Mouse (Mus musculus): ENCODE data around the gene Tspan9.

Gene Tspan9

GRCm38 (mm10) chr6:128143390-128144020 lies at the start of gene Tspan9:
TSS of gene Tspan9 (minus strand) at chr6:128143594.
- DNase-seq (ENCODE audit: low spot score): peak; percentile 82

GRCm38 (mm10) chr6:128183521-128183920 lies 40.1 kb upstream of the Tspan9 start:
- peak; percentile 56 for DNase-seq (ENCODE audit: low spot score)

GRCm38 (mm10) chr6:128181176-128181575 lies 37.8 kb upstream of the Tspan9 start:
- no peak for DNase-seq (ENCODE audit: low spot score)

- DNase-seq (ENCODE audit: low spot score): no peak
These were observed 36.3 kb upstream of the Tspan9 start for GRCm38 (mm10) chr6:128179651-128180050.

GRCm38 (mm10) chr6:128179247-128179646 lies 35.9 kb upstream of the Tspan9 start:
- DNase-seq (ENCODE audit: low spot score): no peak

- no peak for DNase-seq (ENCODE audit: low spot score)
These were observed 35.3 kb upstream of the Tspan9 start for GRCm38 (mm10) chr6:128178681-128179080.

- DNase-seq (ENCODE audit: low spot score): peak; percentile 49
These were observed 25.6 kb upstream of the Tspan9 start for GRCm38 (mm10) chr6:128168785-128169679.

GRCm38 (mm10) chr6:128165564-128165963 lies 22.2 kb upstream of the Tspan9 start:
- no peak for DNase-seq (ENCODE audit: low spot score)

GRCm38 (mm10) chr6:128164632-128165031 lies 21.2 kb upstream of the Tspan9 start:
- DNase-seq (ENCODE audit: low spot score): no peak

- DNase-seq (ENCODE audit: low spot score): no peak
These were observed 15.7 kb upstream of the Tspan9 start for GRCm38 (mm10) chr6:128159092-128159491.

GRCm38 (mm10) chr6:128158031-128158430 lies 14.6 kb upstream of the Tspan9 start:
- no peak for DNase-seq (ENCODE audit: low spot score)

- DNase-seq (ENCODE audit: low spot score): no peak
These were observed 13.1 kb upstream of the Tspan9 start for GRCm38 (mm10) chr6:128156476-128156875.

- peak; percentile 39 for DNase-seq (ENCODE audit: low spot score)
These were observed 12.5 kb upstream of the Tspan9 start for GRCm38 (mm10) chr6:128155935-128156334.

GRCm38 (mm10) chr6:128145765-128146164 lies 2.4 kb upstream of the Tspan9 start:
- DNase-seq (ENCODE audit: low spot score): peak; percentile 78

- DNase-seq (ENCODE audit: low spot score): peak; percentile 57
These were observed 770 bp downstream of the Tspan9 start for GRCm38 (mm10) chr6:128142369-128143278.

- no peak for DNase-seq (ENCODE audit: low spot score)
These were observed 2.7 kb downstream of the Tspan9 start for GRCm38 (mm10) chr6:128140724-128141123.

- no peak for DNase-seq (ENCODE audit: low spot score)
These were observed 5.5 kb downstream of the Tspan9 start for GRCm38 (mm10) chr6:128137855-128138254.

- no peak for DNase-seq (ENCODE audit: low spot score)
These were observed 6.7 kb downstream of the Tspan9 start for GRCm38 (mm10) chr6:128136654-128137053.

- DNase-seq (ENCODE audit: low spot score): no peak
These were observed 7.9 kb downstream of the Tspan9 start for GRCm38 (mm10) chr6:128135459-128135858.

GRCm38 (mm10) chr6:128135006-128135405 lies 8.4 kb downstream of the Tspan9 start:
- no peak for DNase-seq (ENCODE audit: low spot score)

- DNase-seq (ENCODE audit: low spot score): no peak
These were observed 9.0 kb downstream of the Tspan9 start for GRCm38 (mm10) chr6:128134196-128134924.

All from testis, postnatal 10 days (tissue).